Mouse (Mus musculus) cerebellum, adult 2 months (tissue): Measurements from ENCODE around the gene Sertad4. TPM values are rescaled to one million over a fixed set of nuclear protein-coding genes. Genes with fewer than 3 reads are reported as not detected.

Experiments used
- DNase-seq, 2 experiments: peaks; one replicate each; pipeline ENCODE4 v3.0.0; 2021
- H3K27ac ChIP-seq: fragments of 200-500 bp; 2 replicates; pipeline ENCODE4 v1.5.1; 2012; ENCODE audit warnings: low read length, control low read depth, inconsistent platforms; ENCODE audit not compliant: insufficient read depth
- H3K27me3 ChIP-seq: fragments of 200-500 bp; 2 replicates; pipeline ENCODE4 v1.6.1; 2012; ENCODE audit warnings: inconsistent platforms, mild to moderate bottlenecking, low read length, moderate library complexity; ENCODE audit not compliant: control insufficient read depth, insufficient read depth
- H3K4me1 ChIP-seq: fragments of 200-500 bp; 2 replicates; pipeline ENCODE4 v1.6.1; 2011; ENCODE audit warnings: low read length; ENCODE audit not compliant: control insufficient read depth, insufficient read depth
- H3K4me3 ChIP-seq: fragments of 200-500 bp; replicated peaks from 2 replicates; pipeline ENCODE3; 2011; ENCODE audit warnings: mild to moderate bottlenecking, low read depth, low read length, control low read depth; ENCODE audit not compliant: insufficient read depth
- CTCF ChIP-seq: fragments of 200-500 bp; IDR thresholded peaks from 2 replicates; pipeline ENCODE4 v1.5.1; 2011; ENCODE audit warnings: low read depth, mild to moderate bottlenecking, control low read depth, low read length, moderate library complexity, borderline replicate concordance; ENCODE audit not compliant: insufficient read depth
- POLR2A ChIP-seq: fragments of 200-500 bp; IDR thresholded peaks from 2 replicates; pipeline ENCODE4 v1.6.1; 2011; ENCODE audit warnings: low read length, control low read depth, borderline replicate concordance; ENCODE audit not compliant: insufficient read depth
- WGBS: fragments of 180-500 bp; shearing (Covaris S2); methylation state at CpG from one replicate; pipeline ENCODE4 v1.1.7; 2018; 5-methylcytosine and 5-hydroxymethylcytosine counted together
- polyA plus RNA-seq: library from polyadenylated mRNA; depleted of rRNA; stranded (reverse); fragments of >200 nt; gene quantifications from 2 replicates; pipeline ENCODE4 v1.2.3, GENCODE M21; 2012

Sertad4 gene
- polyA plus RNA-seq, 1 experiment = 11.3 TPM

DNA sequence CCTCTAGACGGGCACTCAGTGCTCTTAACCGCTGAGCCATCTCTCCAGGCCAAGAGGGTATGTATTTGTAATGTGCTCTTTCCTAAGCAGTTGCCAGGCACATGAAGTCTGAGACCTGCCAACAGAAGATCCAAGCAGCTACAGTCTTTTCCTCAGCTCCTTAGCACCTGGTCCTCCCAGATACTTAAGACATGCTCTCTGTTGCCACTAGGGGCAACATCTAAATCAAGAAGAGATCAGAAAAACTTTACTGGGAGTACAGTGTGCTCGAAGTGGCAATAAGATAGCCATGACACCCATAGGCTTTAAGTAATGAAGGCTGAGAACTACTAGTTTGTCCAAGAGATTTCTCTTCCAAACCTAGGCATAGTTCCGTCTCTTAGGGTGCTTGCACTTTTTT lies 24.6 kb upstream of the Sertad4 start:
- TF ChIP-seq CTCF (no peak), POLR2A (no peak)
- no peak for DNase-seq
- H3K4me3 ChIP-seq = no peak overlapping the region
- H3K27ac ChIP-seq = no peak overlapping the region
- H3K27me3 ChIP-seq = no peaks in the 10 kb centered on the region; the same call in 1 of the 2 replicates
- H3K4me1 ChIP-seq = no peaks in the 10 kb centered on the region
- 87% methylated on average over 4 of the region's 4 CpGs for WGBS

DNA sequence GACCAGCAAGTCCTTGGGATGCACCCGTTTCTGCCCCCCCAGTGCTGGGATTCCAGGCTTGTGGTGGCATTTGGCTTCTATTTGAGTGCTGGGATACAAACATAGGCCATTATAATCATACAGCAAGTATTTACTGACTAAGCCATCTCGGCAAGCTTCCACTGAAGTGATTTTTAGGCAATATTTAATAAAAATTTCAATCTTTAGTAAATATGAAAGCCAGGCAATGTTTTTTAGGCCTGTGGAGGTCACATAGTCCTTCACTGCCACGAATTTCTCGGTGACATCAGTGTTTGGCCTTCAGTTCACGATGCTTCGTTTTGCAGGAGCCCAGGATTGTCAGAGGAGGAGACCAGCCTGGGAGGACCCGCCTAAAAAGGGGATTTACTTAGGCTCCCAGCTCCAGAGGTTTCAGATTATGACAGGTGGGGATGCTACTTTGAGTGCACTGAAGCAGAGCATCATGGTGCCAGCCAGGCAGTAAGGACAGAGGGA lies 23.6 kb upstream of the Sertad4 start:
- Histone ChIP-seq H3K27ac (no peak overlapping the region), H3K27me3 (no peaks in the 10 kb centered on the region; the same call in 1 of the 2 replicates), H3K4me1 (no peaks in the 10 kb centered on the region), H3K4me3 (no peak overlapping the region)
- no peak for DNase-seq
- TF ChIP-seq CTCF (no peak), POLR2A (no peak)
- WGBS = 87% methylated on average over 7 of the region's 7 CpGs

DNA sequence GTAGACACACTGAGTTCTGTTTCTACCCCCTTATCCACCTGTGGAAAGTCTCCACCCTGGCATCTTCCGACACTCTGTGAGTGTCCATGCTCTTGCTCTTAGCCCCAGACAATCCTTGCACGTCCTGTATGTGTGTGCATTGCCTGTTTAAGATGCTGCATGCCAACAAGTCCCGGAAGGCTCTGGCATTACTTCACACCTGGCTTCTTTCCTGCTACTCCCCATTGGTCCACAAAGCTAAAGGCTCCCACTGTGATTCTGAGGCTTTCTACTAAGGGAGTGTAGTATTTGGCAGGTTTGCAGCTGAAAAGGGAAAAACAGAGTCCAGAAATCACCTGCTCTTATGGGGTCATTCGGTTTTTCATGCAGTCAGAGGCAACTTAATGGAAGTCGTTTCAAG lies 17.3 kb upstream of the Sertad4 start:
- H3K27me3 ChIP-seq = no peaks in the 10 kb centered on the region
- 5% methylated on average over 5 of the region's 5 CpGs for WGBS
- H3K4me3 ChIP-seq = no peak overlapping the region
- H3K27ac ChIP-seq = no peak overlapping the region
- peaks cover 9% of the 10 kb centered on the region for H3K4me1 ChIP-seq
- no peak for TF ChIP-seq POLR2A
- TF ChIP-seq CTCF = no peak
- DNase-seq = peak; percentile 60 to 84

DNA sequence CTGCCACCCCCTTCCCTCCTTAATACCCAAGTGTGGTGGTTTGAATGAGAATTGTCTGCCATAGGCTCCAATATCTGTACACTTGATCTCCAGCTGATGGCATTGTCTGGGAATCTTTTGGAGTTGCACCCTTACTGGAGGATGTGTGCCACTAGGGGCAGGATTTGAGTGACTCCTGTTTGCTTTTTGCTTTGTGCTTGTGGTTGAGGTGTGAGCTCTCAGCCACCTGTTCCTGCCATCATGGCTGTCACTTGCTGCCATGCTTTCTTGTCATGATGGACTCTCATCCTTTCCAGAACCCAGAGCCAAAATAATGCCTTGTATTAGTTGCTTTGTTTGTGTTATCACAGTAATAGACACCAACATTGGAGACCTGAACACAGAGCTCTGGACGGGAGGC lies 14.2 kb upstream of the Sertad4 start:
- Histone ChIP-seq H3K27me3 (no peaks in the 10 kb centered on the region), H3K27ac (no peak overlapping the region), H3K4me1 (peaks cover 9% of the 10 kb centered on the region), H3K4me3 (no peak overlapping the region)
- no peak for DNase-seq
- TF ChIP-seq POLR2A (no peak), CTCF (0 out of 2 replicates have a peak, but pooled peaks have one; percentile 3)
- 96% methylated on average over 1 of the region's 1 CpGs for WGBS

DNA sequence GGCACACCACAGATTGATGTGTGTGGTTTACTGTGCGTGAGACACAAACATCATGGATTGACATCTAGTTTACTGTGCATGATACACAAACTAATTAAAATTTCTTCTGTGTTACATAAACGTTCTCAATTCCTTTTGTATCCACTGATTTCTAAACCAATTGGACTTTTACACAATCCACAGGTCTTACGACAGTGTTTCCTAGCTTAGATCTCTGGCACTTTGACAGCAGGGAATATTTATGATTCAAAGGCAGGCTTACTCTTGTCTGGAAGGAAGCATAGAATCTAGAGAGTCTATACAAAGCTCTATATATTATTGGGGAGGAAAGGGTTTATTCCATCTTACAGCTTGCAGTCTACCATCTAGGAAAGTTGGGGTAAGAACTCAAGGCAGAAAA lies 8.9 kb upstream of the Sertad4 start:
- Histone ChIP-seq H3K27me3 (no peaks in the 10 kb centered on the region), H3K4me1 (no peaks in the 10 kb centered on the region), H3K4me3 (no peak overlapping the region), H3K27ac (no peak overlapping the region)
- DNase-seq = no peak
- no peak for TF ChIP-seq POLR2A
- TF ChIP-seq CTCF = no peak
- 83% methylated on average over 3 of the region's 3 CpGs for WGBS

DNA sequence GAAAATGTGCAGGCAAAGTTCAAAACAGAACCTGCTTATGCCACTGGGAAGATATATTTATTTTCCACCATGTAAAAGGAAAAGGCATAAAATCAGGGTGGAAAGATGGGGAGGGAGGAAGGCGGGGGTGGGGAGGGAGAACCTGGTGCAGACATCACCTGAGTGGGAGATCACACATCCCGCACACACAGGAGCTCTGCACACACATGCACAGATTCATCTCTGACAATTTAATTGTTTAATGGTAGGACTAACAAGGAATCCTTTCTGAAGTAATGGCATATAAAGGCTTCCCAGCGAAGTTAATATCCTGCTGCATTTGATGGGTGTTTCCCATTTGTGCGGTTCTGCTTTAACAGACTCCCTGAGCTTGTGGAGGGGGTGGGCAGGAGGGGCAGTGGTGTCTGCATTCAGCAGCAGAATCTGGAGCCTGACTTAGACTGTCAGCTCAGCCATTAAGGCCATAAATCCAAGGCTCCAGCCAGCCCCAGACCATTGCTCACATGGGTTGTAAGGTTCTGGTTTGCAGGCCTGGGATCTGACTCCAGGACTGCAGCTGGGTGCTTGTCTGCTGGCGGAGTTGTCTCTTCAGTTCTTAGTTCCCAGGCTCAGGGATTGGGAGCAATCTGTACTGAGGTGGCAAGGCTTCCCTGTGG lies 5.9 kb upstream of the Sertad4 start:
- H3K4me3 ChIP-seq = no peak overlapping the region
- no peak overlapping the region for H3K27ac ChIP-seq
- 83% methylated on average over 5 of the region's 5 CpGs for WGBS
- H3K4me1 ChIP-seq = no peaks in the 10 kb centered on the region
- TF ChIP-seq CTCF = no peak
- TF ChIP-seq POLR2A = no peak
- no peaks in the 10 kb centered on the region for H3K27me3 ChIP-seq
- no peak for DNase-seq

DNA sequence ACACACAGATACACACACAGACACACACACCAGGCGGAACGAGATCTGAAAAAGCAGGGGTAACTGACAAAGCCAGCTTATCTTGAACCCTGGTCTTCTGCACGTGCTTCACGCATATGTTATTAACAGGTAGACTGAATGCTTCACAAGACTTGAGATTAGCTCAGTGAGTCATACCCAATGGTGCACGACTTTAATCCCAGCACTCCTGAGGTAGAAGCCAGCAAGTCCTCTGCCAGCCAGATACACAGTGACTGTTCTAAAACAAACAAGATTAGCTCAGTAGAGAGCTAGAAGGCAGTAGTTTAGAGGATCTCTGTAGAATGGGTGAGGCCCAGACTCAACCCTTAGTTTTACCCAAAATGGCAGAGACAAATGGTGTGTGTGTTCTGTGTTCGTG lies 4.7 kb upstream of the Sertad4 start:
- TF ChIP-seq CTCF (no peak), POLR2A (no peak)

DNA sequence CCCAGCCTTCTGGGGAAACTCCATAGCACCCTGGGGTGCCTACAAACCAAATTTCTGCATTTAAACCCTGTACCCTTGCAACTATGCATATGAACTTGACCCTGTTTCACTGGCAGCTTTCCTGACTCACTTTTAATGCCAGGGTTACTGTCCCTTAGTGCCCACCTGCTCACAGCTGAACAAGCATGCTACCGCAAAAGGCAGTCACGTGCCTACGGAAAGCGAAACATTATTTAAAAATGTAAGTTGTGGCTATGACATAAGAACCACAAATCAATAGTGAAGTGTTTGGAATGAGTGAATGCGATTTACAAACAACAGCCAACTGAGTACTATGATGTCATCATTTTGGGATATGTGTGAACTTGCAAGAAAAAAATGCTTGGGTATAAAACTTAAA lies 2.0 kb upstream of the Sertad4 start:
- no peak for DNase-seq
- no peaks in the 10 kb centered on the region for H3K27me3 ChIP-seq
- H3K27ac ChIP-seq = no peak overlapping the region
- 87% methylated on average over 5 of the region's 5 CpGs for whole genome bisulfite sequencing
- no peak for TF ChIP-seq POLR2A
- no peak overlapping the region for H3K4me3 ChIP-seq
- H3K4me1 ChIP-seq = no peaks in the 10 kb centered on the region

More for the DNA sequence above, 4.7 kb upstream of the Sertad4 start:
- no peak for DNase-seq
- WGBS = 69% methylated on average over 6 of the region's 6 CpGs
- H3K27me3 ChIP-seq = no peaks in the 10 kb centered on the region
- H3K27ac ChIP-seq = no peak overlapping the region
- H3K4me1 ChIP-seq = no peaks in the 10 kb centered on the region
- H3K4me3 ChIP-seq = no peak overlapping the region

DNA sequence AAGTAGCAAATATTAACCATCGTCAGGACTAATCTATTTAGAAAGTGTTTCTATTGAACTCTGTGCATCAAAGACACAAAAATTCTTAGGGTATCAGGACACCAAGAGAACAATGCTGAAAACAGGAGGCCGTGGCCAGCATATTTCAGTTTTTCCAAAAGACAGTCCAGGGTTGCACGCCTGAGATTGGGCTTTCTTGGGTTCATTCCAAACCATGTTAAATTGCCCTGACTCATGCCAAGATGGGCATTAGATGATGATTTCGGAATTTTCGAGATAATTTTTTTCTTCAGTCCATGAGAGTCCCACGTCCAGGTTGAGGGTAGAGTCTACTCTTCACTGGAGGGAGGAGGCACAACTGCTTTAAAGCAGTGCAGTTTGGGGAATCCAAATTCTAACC lies 1.4 kb upstream of the Sertad4 start:
- Histone ChIP-seq H3K27ac (no peak overlapping the region), H3K4me1 (no peaks in the 10 kb centered on the region), H3K27me3 (no peaks in the 10 kb centered on the region), H3K4me3 (no peak overlapping the region)
- 54% methylated on average over 6 of the region's 6 CpGs for WGBS
- TF ChIP-seq POLR2A (no peak), CTCF (no peak)
- DNase-seq = no peak
